Mouse (Mus musculus) stomach, embryonic 16.5 days (tissue): ENCODE data around the gene Agtpbp1. TPM values are rescaled to one million over a fixed set of nuclear protein-coding genes. Genes with fewer than 3 reads are reported as not detected.

Source experiments
- ATAC-seq: fragments of 200-750 bp; cut with Nextera tagmentation; 2 replicates; pipeline ENCODE4 v1.8.0; 2017; ENCODE audit warnings: moderate number of reproducible peaks, moderate TSS enrichment; ENCODE audit not compliant: insufficient read depth, low FRiP score
- H3K27ac ChIP-seq: fragments of 300-500 bp; sonication (generic); 2 replicates; pipeline ENCODE4 v1.5.1; 2014; ENCODE audit warnings: low read length
- H3K27me3 ChIP-seq: fragments of 300-500 bp; sonication (generic); 2 replicates; pipeline ENCODE4 v1.6.1; 2014; ENCODE audit warnings: low read length, control low read depth, mixed read lengths; ENCODE audit not compliant: control insufficient read depth, insufficient read depth
- H3K36me3 ChIP-seq: fragments of 300-500 bp; sonication (generic); 2 replicates; pipeline ENCODE4 v1.6.1; 2014; ENCODE audit warnings: low read length; ENCODE audit not compliant: control insufficient read depth, insufficient read depth
- H3K4me1 ChIP-seq: fragments of 300-500 bp; sonication (generic); 2 replicates; pipeline ENCODE4 v1.6.1; 2014; ENCODE audit warnings: low read length, control low read depth, mixed read lengths; ENCODE audit not compliant: control insufficient read depth, insufficient read depth
- H3K4me2 ChIP-seq: fragments of 300-500 bp; sonication (generic); 2 replicates; pipeline ENCODE4 v1.6.1; 2014; ENCODE audit warnings: low read depth, low read length, mixed read lengths
- H3K4me3 ChIP-seq: fragments of 300-500 bp; sonication (generic); replicated peaks from 2 replicates; pipeline ENCODE4 v1.5.1; 2014; ENCODE audit warnings: mild to moderate bottlenecking, low read length
- H3K9ac ChIP-seq: fragments of 300-500 bp; sonication (generic); 2 replicates; pipeline ENCODE4 v1.6.1; 2014; ENCODE audit warnings: low read length
- H3K9me3 ChIP-seq: fragments of 300-500 bp; sonication (generic); replicated peaks from 2 replicates; pipeline ENCODE4 v1.6.1; 2016; ENCODE audit warnings: low read length, control low read depth; ENCODE audit not compliant: control insufficient read depth
- WGBS: fragments of 180-500 bp; shearing (Covaris S2); extraction: QIAGEN DNeasy Blood & Tissue Kit; methylation state at CpG from one replicate; pipeline ENCODE4 v1.1.7; 2014; 5-methylcytosine and 5-hydroxymethylcytosine counted together
- polyA plus RNA-seq: library from polyadenylated mRNA; unstranded; fragments of >200 nt; fragmentation: Nextera tagmentation; extraction: Ambion mirVana; gene quantifications from 2 replicates; pipeline ENCODE4 v1.2.1, GENCODE M21; 2015

Agtpbp1 gene
- 17.4 and 18.1 TPM in 2 replicates for polyA plus RNA-seq

GRCm38 (mm10) chr13:59584947-59585647 is at the start of gene Agtpbp1, which contains the start of gene Naa35:
Gene Agtpbp1 (minus strand): TSS chr13:59585227.
Gene Naa35 (plus strand): TSS chr13:59585259.
- WGBS = 1% methylated on average over 81 of the region's 83 CpGs
- peak; percentile 98 for ATAC-seq
- no peaks in the 10 kb centered on the region for H3K9me3 ChIP-seq

GRCm38 (mm10) chr13:59634637-59635036 is 49.6 kb upstream of the Agtpbp1 start:
- ATAC-seq = no peak
- Histone ChIP-seq H3K36me3 (peaks cover 17% of the 10 kb centered on the region), H3K9ac (no peak overlapping the region), H3K27ac (no peak overlapping the region), H3K4me2 (no peak overlapping the region), H3K4me3 (no peak overlapping the region), H3K4me1 (no peaks in the 10 kb centered on the region), H3K27me3 (no peaks in the 10 kb centered on the region), H3K9me3 (no peaks in the 10 kb centered on the region)
- 70% methylated on average over 5 of the region's 5 CpGs for WGBS

More at GRCm38 (mm10) chr13:59584947-59585647, at the start of gene Agtpbp1, which contains the start of gene Naa35:
- peak within 1 kb of the TSS; percentile 95 for H3K4me3 ChIP-seq
- 0 out of 2 replicates have a peak, but pooled peaks cover 8% of the 10 kb centered on the region for H3K36me3 ChIP-seq
- peak within 1 kb of the TSS; percentile 91 for H3K9ac ChIP-seq
- H3K27ac ChIP-seq = peak within 1 kb of the TSS; percentile 75
- peak within 1 kb of the TSS; percentile 98 for H3K4me2 ChIP-seq
- H3K27me3 ChIP-seq = no peaks in the 10 kb centered on the region
- H3K4me1 ChIP-seq = peaks cover 25% of the 10 kb centered on the region

DNA sequence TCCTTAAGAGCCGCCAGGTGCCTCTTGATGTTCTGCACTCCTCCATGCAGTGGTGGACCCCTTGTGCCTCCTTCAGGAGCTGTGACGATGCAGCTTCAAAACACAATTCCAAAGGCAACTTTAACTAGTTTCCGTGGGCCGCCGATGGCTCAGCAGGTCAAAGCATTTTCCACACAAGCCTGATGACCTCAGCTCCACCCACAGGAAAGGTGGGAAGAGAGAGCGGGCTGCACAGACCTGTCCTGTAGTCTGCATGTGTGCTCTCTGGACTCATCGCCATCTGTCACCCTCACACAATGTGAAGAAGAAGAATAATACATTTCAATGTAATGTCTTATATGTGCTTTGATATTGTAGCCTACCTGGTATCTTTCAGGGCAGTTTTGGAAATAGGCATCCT is 41.7 kb upstream of the Agtpbp1 start:
- no peak overlapping the region for H3K9ac ChIP-seq
- H3K27me3 ChIP-seq = no peaks in the 10 kb centered on the region
- no peak for ATAC-seq
- no peaks in the 10 kb centered on the region for H3K4me1 ChIP-seq
- no peaks in the 10 kb centered on the region for H3K9me3 ChIP-seq
- H3K4me2 ChIP-seq = no peak overlapping the region
- no peak overlapping the region for H3K27ac ChIP-seq
- no peak overlapping the region for H3K4me3 ChIP-seq
- peaks cover 24% of the 10 kb centered on the region for H3K36me3 ChIP-seq
- WGBS = 86% methylated on average over 7 of the region's 7 CpGs

GRCm38 (mm10) chr13:59624903-59625302 is 39.9 kb upstream of the Agtpbp1 start:
- no peak overlapping the region for H3K4me2 ChIP-seq
- 51% methylated on average over 5 of the region's 5 CpGs for WGBS
- no peaks in the 10 kb centered on the region for H3K9me3 ChIP-seq
- H3K27me3 ChIP-seq = no peaks in the 10 kb centered on the region
- no peaks in the 10 kb centered on the region for H3K4me1 ChIP-seq
- H3K9ac ChIP-seq = no peak overlapping the region
- peaks cover 22% of the 10 kb centered on the region for H3K36me3 ChIP-seq
- peak; percentile 50; the same call in 1 of the 2 replicates for ATAC-seq
- H3K4me3 ChIP-seq = no peak overlapping the region
- H3K27ac ChIP-seq = no peak overlapping the region

DNA sequence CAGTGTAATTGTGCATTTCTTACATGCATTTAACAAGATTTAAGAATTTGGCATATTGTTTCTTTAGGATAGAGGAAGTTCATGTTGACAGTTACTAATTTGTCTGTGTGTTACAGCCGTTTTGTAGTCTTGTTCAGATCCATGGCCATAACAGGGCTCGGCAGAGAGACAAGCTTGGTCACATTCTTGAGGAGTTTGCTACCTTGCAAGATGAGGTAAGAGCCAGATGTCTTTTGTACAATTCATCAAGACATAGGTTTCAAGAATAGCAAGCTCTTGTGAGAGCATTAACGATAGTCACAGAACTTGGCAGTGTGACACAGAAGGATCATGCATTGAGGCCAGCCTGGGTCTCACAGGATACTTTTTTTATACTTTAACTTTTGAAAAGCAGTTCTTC is 39.4 kb upstream of the Agtpbp1 start:
- 64% methylated on average over 3 of the region's 3 CpGs for WGBS
- H3K4me1 ChIP-seq = no peaks in the 10 kb centered on the region
- H3K27ac ChIP-seq = no peak overlapping the region
- H3K4me2 ChIP-seq = no peak overlapping the region
- no peak overlapping the region for H3K9ac ChIP-seq
- H3K4me3 ChIP-seq = no peak overlapping the region
- ATAC-seq = peak; percentile 33; the same call in 1 of the 2 replicates
- no peaks in the 10 kb centered on the region for H3K27me3 ChIP-seq
- no peaks in the 10 kb centered on the region for H3K9me3 ChIP-seq
- peaks cover 22% of the 10 kb centered on the region for H3K36me3 ChIP-seq

DNA sequence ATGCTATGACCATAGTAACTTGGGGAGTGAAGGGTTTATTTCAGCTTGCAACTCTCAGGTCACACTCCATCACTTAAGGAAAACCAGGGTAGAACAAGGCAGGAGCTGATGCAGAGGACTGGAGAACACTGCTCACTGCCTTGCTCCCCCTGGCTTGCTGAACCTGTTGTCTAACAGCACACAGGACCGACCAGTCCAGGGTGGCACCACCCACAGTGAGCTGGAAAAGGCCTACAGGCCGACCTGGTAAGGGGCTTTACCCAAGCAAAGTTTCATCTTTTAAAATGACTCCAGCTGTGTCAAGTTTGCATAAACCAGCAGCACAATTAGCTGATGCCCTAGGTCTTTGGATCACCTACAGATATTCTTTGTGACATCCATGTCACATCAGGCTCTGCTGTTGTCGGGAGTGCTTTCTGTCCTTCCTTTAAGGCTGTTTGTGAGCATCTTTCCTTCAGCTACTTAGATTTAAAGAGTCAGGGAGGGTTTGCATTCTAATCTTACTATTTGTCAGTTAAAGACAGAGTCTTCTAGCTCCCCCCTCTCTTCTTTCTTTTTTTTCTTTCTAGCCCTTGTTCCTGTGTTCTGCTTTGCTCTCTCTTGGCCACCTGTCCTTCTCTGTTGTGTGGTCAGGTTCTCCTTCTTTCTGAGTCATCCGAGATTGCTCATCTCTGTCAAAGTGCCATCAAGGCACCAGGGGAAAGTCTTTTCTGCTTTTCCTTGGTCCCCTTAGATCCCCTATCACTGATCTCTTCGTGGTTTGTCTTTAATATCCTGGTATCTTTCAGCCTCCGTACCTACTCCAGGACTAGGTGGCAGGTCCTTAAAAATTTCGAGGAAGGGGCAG is 36.8 kb upstream of the Agtpbp1 start:
- Histone ChIP-seq H3K4me3 (no peak overlapping the region), H3K9ac (no peak overlapping the region), H3K27ac (no peak overlapping the region; the same call in 1 of the 2 replicates), H3K9me3 (no peaks in the 10 kb centered on the region), H3K4me1 (no peaks in the 10 kb centered on the region), H3K27me3 (no peaks in the 10 kb centered on the region), H3K4me2 (no peak overlapping the region), H3K36me3 (peaks cover 19% of the 10 kb centered on the region)
- no peak for ATAC-seq
- WGBS = 82% methylated on average over 7 of the region's 7 CpGs

DNA sequence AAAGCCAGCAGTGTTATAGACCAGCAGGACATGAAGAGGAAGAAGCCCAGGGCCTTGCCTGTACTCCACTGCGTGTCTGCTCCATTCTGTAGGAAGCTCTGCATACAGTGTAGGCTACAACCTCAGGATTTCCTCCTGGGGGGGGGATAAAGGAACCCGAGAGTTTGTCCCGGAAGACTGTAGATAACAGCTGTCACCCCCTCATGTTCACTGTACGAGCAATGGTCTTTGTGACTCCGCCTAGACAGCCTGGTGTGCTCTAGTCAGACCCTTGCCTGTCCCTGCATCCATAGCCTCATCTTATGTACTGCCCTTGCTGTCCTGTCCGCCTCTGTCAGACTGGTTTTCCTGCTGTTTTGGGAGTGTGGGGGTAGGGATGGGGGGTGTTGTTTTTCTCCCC is 33.4 kb upstream of the Agtpbp1 start:
- Histone ChIP-seq H3K27me3 (no peaks in the 10 kb centered on the region), H3K36me3 (peaks cover 13% of the 10 kb centered on the region)
- no peak for ATAC-seq

DNA sequence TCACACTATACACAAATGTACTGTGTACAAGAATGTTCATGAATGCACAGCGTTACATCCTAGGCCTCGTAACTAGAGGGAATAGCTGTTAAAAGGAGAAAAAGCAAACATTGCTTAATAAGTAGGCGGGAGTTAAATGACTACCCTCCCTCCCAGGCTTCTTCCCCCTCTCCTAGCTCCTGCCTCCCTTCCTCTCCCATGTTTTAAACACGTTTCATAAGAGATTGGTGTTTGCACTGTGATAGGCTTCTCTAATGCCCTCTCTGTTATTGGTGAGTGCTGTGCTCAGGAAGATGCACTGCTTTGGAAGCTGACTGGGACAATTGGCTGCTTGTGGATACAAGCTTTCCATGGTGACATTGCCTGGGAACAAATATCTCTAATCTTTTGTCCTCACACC is 30.5 kb upstream of the Agtpbp1 start:
- Histone ChIP-seq H3K27ac (no peak overlapping the region), H3K9ac (no peak overlapping the region), H3K27me3 (no peaks in the 10 kb centered on the region), H3K36me3 (peaks cover 10% of the 10 kb centered on the region; the same call in 1 of the 2 replicates), H3K4me3 (no peak overlapping the region), H3K4me2 (no peak overlapping the region), H3K9me3 (no peaks in the 10 kb centered on the region), H3K4me1 (0 out of 2 replicates have a peak, but pooled peaks cover 3% of the 10 kb centered on the region)
- 68% methylated on average over 4 of the region's 4 CpGs for WGBS
- ATAC-seq = no peak; the same call in 1 of the 2 replicates

More for the DNA sequence above, 33.4 kb upstream of the Agtpbp1 start:
- Histone ChIP-seq H3K4me1 (0 out of 2 replicates have a peak, but pooled peaks cover 3% of the 10 kb centered on the region), H3K4me2 (no peak overlapping the region), H3K4me3 (no peak overlapping the region), H3K9ac (no peak overlapping the region), H3K9me3 (no peaks in the 10 kb centered on the region), H3K27ac (no peak overlapping the region)
- 82% methylated on average over 6 of the region's 6 CpGs for WGBS

DNA sequence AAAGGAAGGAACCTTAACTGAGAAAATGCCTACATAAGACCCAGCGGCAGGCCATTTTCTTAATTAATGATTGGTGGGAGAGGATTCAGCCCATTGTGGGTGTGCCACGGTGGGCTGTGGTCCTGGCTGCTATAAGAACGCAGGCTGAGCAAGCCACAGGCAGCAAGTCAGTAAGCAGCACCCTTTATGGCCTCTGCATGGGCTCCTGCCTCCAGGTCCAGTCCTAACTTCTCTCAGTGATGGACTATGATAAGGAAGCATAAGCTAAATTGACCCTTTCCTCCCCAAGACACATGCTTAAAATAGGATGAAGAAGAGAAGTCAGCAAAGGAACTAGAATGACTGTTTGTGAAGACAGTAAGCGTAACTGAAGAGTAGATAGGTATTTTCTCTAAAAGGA is 30.1 kb upstream of the Agtpbp1 start:
- Histone ChIP-seq H3K4me2 (no peak overlapping the region), H3K27me3 (no peaks in the 10 kb centered on the region), H3K27ac (no peak overlapping the region), H3K9ac (no peak overlapping the region), H3K4me3 (no peak overlapping the region), H3K9me3 (no peaks in the 10 kb centered on the region), H3K36me3 (peaks cover 10% of the 10 kb centered on the region; the same call in 1 of the 2 replicates), H3K4me1 (0 out of 2 replicates have a peak, but pooled peaks cover 3% of the 10 kb centered on the region)
- no peak for ATAC-seq
- 86% methylated on average over 4 of the region's 4 CpGs for WGBS
